Mouse (Mus musculus): ENCODE data around the gene Pmpca.

The Pmpca gene

DNA sequence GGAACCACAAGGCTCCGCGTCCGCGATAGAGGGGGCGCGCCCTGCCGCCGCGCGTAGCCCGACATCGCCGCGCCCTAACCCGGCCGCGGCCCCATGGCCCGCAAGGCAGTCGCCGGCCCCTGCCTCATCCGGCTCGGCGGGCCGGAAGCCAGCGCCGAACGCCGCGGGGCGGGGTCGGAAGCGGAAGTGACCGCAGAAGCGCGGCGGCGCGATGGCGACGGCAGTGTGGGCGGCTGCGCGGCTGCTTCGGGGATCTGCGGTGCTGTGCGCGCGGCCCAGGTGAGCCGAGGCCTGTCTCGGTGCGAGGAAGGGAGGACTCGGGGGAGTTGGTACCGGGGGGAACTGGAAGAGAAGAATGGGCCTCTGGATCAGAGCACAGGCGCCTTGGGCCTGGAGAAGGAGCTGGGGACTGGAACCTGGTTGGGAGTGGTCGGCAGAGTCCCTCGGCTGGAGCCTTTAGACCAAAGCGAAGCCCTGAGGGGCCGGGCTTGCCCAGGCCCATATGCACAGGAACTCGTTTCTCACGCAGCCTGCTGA is at the start of gene Pmpca, which contains the start of gene Entr1:
TSS of gene Pmpca (plus strand) at position 186 of the 537 bp plus-strand sequence.
TSS of gene Entr1 (minus strand) at position 163 of the 537 bp plus-strand sequence.
- peak; percentile 90 for DNase-seq

DNA sequence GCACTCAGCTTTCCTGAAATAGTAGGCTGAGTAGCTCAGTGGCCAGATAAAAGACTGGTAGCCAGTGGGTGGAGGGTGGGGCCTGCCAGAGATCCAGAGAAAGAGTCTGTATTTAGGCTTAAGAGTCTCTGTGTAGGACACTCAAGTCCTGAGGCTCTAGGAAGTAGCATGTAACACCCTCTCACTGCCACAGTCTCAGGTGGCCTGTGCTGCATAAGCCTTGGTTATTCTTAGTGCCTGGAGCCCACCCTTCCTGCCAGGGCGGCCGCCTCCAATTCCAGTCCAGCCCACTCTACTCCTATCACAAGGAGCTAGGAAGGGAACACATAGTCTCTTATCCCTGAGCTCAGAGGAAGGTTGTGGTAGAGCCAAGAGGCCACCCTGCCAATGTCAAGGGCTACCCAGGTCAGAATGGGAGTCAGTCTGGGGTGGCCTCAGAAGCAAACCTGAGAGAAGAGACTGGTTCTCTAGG is 47.6 kb upstream of the Pmpca start:
- DNase-seq, result no peak

DNA sequence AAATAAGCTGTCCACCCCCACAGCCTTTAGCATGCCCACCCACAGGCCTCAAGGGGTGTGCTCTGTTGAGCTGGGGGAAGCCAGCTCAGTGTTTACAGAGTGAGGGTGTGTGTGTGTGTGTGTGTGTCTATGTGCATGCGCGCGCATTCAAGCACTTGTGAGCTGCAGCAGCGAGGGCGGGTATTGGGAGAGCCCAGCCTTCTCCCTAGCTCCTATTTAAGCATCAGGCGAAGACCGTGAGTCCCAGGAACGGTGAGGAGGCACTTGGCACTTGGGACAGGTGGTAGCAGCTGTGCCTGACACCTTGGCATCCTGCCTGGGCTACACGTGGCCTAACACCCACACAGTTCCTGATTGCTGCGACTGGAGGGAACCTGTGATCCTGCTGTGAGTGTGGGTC is 47.1 kb upstream of the Pmpca start:
- no peak for DNase-seq

DNA sequence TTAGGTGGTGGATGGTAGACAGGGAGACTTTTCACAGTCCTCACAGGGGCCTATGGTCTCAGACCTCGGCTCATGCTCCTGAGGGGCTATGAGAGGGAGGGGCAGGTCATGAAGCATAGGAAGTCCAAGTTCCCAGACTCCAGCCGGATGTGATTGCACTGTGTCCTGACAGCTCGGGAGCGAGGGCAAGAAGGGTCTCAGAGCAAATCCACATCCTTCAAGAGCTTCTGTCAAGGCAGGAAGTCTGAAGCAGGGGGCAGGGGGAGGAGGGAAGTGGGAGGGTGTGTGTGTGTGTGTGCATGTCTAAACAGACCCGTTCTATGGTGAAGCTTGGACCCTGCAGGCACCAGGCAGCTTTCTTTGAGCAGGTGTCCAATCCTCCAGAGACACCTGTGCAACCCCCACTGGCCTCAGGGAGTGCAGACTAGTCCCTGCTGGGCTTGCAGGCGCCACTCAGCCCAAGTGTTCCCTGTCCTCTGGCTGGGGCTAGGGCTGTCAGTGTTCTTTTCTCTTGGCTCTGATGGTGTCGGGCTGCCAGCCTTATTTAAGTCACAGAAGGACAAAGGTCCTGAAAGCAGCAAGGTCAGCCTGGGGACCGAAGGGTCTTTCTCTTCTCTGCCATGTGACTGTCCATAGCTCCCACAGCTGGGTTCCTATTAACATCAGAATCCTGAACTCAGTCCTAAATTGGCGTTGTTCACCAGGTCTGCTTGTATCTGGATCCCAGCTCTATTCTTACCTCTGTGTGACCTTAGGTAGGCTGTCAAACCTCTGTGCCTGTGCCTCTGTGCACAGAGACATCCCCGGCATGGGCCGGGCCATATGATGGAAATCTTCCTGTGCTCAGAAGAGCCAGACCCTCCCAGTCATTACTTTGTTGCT is 46.3 kb upstream of the Pmpca start:
- peak; percentile 42 for DNase-seq

DNA sequence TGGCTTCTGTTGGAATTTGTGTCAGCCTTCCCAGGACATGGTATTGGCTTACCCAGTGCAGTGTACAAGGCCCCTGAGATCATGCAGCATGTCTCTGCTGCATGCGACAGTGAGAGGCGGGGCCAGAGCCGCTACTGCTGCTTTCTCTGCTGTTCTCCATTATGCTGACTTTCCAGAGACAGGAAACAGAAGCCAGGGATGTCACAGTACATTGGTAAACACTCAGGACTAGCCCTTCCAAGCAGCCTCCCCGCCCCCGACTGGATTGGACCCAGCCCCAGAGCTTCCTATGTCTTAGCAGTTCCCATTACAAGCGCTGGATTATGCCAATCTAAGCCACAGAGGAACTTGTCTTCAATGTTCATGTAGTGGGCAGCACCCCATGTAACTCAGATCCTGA is 40.9 kb upstream of the Pmpca start:
- no peak for DNase-seq

DNA sequence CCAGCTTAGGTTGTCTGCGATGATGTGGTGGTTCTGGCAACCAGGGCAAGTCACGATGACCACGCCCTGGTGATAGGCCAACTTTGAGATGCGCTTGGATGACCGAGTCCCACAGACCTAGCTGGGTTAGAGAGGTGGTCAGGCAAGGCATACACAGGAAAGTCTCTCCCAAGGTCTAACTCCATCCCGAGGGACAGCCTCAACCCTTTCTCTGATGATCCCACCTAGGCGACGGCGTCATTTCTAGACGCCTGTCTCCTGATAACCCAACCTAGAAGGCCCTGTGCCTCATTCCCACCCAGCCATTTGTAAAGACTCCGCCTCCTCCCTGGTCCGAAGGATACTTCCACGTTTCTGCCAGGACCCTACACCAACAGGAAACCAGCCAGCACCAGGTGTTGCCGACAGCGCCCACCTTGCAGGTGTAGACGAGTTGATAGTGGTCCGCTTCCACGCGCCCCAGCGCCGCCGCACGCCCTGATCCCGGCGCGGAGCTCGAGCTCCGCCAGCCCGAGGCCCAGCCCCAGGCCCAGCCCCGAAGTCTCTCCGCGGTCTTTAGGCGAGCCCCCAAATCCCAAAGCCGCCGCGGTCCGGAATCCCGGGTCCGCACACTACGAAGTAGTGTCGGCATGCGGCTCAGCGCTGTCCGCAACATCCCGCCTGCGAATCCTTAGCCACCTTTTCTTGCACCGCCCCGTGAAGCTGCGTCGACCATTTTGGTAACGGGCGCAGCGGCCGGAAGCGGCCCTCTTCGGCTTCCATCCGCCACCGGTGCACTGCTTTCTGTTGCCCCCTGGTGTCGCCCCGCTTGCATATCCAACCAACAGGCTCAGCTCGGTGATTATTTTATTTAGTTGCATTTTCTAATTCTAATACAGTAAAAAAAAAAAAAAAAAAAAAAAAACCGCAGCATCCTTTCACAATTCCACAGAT is 37.5 kb upstream of the Pmpca start, which contains the start of gene Dnlz:
TSS of gene Dnlz (minus strand) at position 753 of the 933 bp plus-strand sequence.
- peak; percentile 96 for DNase-seq

DNA sequence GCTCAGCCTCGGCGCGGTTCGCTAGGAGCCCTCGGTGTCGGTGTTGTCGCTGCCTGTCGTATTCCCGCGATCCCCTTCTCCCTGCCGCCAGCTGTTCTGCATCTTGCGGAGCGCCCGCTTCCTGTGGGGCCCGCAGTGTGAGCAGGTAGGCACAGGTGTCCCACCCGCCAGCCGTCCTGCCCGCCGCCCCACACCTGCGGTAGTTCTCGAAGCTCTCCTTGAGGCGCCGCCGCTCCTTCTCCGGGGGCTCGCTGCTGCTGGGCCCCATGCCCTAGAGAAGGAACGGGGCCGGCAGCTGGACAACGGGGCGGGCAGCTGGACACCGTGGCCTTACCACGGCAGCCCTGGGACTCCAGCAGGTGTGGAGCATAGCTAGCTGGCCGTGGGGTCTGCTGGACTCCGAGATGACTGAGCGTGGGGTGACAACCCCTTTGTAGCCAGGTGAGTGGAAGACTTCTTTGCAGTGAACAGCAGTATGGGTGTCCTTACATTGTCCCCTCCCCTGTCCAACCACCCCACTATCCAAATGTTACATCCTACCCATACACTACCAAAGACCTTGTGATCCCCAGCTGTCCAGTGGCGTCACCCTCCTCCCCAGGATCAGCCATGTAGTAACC is 36.7 kb upstream of the Pmpca start:
- peak; percentile 88 for DNase-seq

DNA sequence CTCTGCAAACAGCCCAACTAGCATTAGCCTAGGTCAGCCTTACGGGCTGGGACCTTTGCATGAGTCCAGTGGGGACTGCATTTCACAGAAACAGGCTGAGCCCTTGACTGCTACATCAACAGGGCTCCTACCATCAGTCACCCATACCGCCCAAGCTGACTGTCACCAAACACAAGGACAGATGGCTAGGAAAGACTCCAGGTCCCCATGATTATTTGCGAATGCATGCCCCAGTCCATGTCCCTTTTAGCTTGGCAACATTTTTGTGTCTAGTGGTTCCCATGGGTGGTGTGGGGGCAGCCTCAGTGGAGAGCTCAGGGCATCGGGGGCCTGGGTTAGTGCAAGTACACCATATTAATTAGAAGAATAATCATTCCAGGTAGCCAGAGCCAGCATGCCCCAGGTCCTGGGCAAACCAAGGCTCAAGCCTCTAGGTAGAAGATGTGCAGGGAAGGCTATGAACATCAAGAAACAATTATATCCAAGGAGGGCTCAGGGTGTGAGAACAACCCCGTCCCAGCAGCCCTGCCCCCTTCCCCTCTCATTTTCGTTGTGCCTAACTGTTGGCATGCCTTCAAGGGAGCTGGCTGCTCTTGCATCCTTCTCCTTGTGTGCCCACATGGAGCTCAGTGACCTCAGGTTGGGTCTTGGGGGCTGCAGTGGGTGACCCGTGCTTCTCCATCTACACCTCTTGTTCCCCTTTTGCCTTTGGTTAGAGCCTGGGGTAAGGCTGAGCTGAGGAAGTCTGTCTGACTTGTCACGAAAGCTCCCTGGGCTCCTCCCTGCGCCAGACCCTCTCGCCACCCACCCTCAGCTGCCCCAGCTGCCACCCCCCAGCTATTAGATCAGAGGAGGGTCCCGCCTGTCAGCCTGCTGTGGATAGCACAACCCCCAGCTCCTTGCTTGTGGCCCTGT is 35.8 kb upstream of the Pmpca start:
- no peak for DNase-seq

DNA sequence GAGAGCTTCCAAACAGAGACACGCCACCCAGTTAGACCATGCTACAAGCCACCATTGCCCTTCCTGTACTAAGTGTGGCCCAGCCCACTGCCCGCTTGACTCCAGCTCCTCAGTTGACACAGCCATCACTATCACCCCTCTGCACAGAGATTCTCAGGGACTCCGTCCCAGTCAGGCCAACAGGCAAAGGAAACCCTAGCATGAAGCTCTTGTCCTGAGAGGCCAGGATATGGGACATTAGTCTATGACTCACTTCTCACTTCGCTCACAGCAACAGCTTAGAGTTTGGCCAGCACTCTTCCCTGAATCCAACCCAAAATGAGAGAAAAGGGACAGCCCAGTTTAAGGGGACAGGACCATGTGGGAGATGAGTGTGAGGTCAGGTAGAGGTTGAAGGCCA is 34.7 kb upstream of the Pmpca start:
- no peak for DNase-seq

DNA sequence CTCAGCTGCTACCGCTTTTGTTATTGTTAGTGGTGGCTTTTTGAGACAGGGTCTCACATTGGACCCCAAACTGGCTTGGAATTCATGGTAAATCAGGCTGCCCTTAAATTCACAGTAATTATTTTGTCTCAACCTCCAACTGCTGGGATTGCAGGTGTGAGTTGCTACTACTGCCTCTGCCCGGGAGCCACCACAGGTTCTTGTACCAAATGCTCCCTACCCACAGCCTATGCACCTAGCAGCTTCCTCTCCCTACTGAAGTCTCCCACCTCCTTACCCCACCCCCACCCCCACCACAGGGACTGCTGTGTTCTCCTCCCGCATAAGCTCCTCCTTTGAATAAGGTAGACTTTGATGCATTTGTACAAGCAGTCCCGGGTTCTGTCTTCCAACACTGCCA is 32.9 kb upstream of the Pmpca start:
- DNase-seq, result peak; percentile 51

DNA sequence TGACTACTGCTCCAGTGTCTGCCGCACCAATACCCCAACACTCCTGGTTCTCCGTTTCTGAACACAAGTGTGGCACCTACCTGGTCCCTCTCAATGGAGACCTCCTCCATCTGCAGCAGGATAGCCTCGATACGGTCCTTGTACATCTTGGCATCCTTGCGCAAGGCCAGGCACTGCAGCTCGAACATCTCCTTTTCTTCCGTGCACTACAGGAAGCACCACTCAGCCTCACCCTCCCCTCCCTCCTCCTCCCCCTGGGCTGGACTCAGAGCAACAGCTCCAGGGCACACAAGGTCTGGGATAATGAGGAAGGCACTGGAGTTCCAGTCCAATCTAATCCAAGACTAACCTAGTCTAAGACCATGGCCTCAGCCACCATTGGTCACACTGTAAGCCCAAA is 32.5 kb upstream of the Pmpca start:
- peak; percentile 69 for DNase-seq

DNA sequence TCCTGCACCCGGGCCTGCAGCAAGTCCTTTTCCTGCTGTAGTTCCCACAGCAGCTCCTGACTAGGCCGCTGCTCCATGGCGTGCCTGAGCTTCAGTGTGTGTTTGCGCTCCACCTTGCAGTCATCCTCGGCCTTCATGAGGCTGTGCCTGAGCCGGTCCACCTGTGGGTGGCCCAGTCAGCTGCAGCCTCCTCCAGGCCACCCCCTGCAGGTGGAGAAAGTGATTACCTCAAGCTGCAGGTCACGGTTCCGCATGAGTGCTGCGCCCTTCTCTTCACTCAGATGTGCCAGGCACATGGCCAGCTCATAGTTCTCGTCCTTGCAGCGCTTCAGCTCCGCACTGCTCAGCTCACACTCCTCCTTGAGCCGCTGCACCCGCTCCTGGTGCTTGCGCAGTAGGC is 31.7 kb upstream of the Pmpca start:
- DNase-seq, result no peak

DNA sequence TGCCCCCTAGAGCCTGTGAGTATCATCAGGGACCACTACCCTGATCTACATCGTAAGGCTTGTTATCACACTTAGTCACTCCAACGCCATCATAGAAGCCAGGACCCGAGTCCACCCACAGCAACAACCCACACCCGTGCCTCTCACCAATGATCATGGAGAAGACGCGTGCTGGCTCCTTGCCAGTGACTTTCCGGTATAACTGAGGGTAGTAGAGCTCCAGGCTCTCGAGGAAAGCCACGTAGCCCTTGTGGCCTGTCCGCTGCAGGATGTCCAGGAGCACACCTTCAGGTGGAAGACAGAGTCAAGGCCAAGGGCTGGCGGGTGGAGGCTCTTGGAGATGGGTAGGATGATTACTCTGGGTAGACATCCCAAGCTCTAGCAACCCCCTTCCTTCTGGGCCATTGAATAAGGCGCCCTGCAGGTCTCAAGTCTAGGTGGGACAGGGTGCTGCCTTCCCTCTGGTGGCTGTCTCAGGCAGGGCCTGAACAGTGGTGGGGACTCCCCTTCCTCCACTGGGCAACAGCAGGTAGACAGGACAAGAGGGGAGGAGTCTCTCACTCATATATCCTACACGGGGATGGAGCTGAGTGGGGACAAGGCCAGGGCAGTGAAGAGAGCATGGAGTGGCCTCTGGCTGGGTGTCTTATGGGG is 30.3 kb upstream of the Pmpca start:
- DNase-seq, result no peak

DNA sequence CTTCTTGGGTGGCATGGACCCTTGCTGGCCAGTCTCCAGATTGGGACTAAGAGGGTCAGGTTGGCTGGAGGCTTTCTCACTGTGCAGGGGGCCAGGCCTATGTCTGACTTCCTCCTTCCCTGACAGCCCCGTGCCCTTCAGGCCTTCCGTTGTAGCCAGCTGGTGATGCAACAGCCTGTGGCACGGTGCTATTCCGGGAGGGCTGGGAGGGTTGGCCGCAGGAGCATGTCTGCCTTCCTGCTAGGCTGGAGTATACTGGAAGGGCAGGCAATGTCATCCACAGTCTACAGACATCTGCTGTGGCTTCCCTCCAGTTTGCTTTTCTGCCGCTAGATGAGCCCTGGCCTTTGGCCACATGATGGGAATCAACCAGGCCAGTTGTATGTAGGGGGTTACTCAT is 29.2 kb upstream of the Pmpca start:
- no peak for DNase-seq

DNA sequence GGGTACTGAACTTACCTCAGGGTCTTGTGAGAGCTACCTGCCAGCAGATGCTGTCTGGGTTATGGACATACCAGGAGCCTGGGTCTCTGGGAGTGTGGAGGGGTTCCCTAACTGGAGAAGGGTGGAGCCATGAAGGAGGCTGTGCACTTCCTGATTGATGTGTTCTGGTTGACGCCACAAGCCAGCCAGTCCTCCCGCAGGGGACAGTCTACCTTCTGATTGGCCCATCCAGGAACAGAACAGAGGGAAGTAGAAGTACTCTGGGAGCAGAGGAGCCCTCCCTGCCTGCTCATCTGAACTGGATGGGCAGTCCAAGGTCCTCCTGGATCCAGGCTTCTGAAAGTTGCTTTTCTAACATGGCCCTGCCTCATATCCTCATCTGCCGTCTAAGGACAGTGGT is 28.4 kb upstream of the Pmpca start, which contains the start of gene Card9:
TSS of gene Card9 (minus strand) at position 147 of the 400 bp plus-strand sequence.
- DNase-seq, result no peak

DNA sequence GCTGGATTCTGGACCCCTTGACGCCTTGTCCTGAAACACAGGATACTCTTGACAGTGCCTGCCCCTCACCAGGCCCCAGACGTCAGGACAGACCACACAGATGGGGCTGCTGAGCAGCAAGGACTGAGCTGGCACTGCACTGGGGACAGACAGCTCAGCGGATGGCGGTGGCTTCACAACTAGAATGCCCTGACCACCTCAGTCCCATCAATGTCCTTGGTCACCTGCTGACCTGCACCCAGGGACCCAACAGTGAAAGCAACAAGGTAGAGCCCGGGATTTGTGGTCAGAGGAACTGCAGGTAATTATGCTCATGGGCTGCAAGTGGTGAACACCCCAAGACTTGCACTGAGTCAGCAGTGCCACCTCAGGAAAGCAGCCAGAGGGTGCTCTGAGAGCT is 26.1 kb upstream of the Pmpca start:
- DNase-seq, result no peak

DNA sequence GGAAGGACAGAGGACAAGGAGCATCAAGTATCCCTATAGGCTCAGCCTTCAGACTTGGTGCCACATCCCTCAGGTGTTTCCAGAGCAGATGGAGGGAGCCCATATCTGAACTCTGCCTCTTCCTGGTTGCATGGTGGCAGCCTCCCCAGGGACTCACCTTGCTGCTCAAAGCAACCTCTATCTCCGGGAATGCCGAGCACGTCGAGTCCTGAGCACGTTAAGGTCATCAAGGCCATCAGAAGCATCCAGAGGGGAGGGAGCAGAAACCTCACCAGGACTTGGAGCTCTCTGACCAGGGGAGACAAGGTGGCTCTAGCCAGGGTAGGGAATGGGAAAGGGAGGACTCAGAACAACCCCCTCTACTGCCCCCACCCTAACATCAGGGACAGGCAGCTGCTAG is 25.7 kb upstream of the Pmpca start:
- no peak for DNase-seq

DNA sequence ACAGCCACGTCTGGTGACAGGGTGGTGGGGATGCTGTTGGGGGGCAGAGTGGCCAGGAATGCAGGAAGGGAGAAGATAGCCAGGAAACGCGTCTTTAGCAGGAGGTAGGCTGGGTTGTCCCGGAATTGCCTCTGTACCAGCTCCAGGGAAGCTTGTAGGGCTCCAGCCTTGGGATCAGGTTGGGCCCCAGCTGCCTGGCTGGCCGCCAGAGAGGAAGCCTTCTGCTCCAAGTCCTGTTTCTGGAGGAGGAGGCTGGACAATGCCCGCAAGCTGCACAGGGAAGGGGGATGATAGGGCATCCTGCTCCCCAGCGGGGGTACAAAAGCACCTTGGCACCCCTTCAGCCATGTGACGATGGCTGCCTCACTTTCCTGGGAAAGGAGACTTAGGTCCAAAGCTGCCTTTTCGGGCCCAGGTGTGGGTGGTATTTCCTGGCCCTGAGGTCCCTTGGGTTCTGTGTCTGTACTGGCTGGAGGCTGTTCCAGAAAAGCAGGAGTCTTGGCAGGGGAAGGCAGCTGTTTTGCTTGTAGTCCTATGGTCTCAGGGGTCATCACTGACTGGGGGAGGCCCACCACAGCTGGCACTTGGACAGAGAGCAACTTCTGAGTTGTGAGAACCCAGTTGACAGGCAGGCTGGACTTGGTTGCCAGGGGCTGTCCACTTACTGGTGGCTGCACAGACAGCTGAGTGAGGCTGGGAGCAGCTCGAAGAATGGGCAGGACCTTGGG is 24.2 kb upstream of the Pmpca start:
- no peak for DNase-seq

DNA sequence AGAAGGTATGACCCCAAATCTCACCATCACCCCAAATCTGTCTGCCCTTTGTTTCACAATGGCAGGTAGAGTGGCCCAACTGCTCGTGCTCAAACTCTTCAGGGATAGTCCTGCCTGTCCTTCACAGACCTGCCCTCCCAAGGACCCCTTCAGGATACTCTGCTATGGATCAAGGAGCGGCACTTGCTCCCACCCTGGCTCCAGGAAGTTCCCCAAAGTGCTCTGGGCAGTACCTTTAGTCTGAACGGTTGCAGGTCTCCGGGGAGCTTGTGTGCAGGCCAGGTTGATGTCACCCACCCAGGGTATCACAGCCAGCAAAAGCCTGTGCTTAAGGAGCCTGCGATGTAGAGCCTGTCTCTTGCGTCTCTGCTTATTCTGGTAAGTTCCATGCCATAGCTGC is 21.2 kb upstream of the Pmpca start:
- no peak for DNase-seq

DNA sequence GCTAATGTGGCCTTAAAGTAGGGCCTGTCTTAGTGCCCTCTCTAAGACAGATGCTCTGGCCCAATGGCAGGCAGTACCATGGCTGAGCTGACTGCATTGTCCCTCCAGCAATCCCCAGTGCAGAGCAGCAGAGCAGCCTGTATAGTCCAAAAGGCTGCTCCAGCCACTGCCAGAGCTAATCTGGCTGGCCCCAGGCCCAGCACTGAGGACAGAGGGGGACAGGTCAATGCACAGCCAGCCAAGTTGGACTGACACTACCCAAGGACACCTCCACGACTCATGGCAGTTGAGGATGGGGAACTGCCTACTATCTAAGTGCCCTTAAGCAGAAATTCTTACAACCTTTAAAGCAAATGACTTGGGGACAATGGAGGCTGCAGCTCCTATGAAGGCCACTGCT is 20.6 kb upstream of the Pmpca start:
- no peak for DNase-seq

All from thymus, postnatal 14 days (tissue).